Mouse (Mus musculus) left cerebral cortex, postnatal 4 days (tissue): ENCODE results near the gene Ccpg1. TPM values are rescaled to one million over a fixed set of nuclear protein-coding genes. Genes with fewer than 3 reads are reported as not detected.

ENCODE experiments used
- DNase-seq: peaks from one replicate; pipeline ENCODE4 v3.0.0-alpha.2; 2022
- intact Hi-C: fragments of 180-260 bp; cut with DNase I; formaldehyde crosslinking; loops from one replicate; pipeline ENCODE4 v1.15.1; 2025
- total RNA-seq, 2 experiments: library from RNA; stranded (reverse); gene quantifications; 2 replicates each; pipeline ENCODE4 v1.2.3; 2021

The Ccpg1 gene
- total RNA-seq, 2 experiments from 2014 or later: 64.3 to 67.5 TPM

GRCm38 (mm10) chr9:72991420-72991819 is 6.2 kb downstream of the Ccpg1 start:
- no peak for DNase-seq
- intact Hi-C loops: no loop called here

GRCm38 (mm10) chr9:72992576-72992975 is 7.3 kb downstream of the Ccpg1 start:
- intact Hi-C loops: no loop called here
- no peak for DNase-seq

- no peak for DNase-seq
- intact Hi-C loops: no loop called here
Measured at GRCm38 (mm10) chr9:72996167-72996566, 10.9 kb downstream of the Ccpg1 start.

- no peak for DNase-seq
- intact Hi-C loops: no loop called here
Measured at GRCm38 (mm10) chr9:72996806-72997205, 11.6 kb downstream of the Ccpg1 start.

- DNase-seq: no peak
- intact Hi-C loops: no loop called here
Measured at GRCm38 (mm10) chr9:73000487-73000886, 15.3 kb downstream of the Ccpg1 start.

- no peak for DNase-seq
- intact Hi-C loops: no loop called here
Measured at GRCm38 (mm10) chr9:73001314-73002011, 16.2 kb downstream of the Ccpg1 start.

- peak; percentile 7 for DNase-seq
- intact Hi-C loops: no loop called here
Measured at GRCm38 (mm10) chr9:73002177-73002576, 16.9 kb downstream of the Ccpg1 start.

- DNase-seq: no peak
- intact Hi-C loops: no loop called here
Measured at GRCm38 (mm10) chr9:73004076-73004475, 18.8 kb downstream of the Ccpg1 start.

- DNase-seq: no peak
Measured at GRCm38 (mm10) chr9:73005106-73005505, 19.9 kb downstream of the Ccpg1 start.

GRCm38 (mm10) chr9:73006175-73006574 is 20.9 kb downstream of the Ccpg1 start:
- intact Hi-C loops: no loop called here
- no peak for DNase-seq

More at GRCm38 (mm10) chr9:73005106-73005505, 19.9 kb downstream of the Ccpg1 start:
- intact Hi-C loops: no loop called here

GRCm38 (mm10) chr9:73008384-73008783 is 23.2 kb downstream of the Ccpg1 start:
- DNase-seq: no peak
- intact Hi-C loops: no loop called here

- intact Hi-C loops: no loop called here
- no peak for DNase-seq
Measured at GRCm38 (mm10) chr9:73012629-73013028, 27.4 kb downstream of the Ccpg1 start.

GRCm38 (mm10) chr9:73014724-73015123 is 29.5 kb downstream of the Ccpg1 start:
- no peak for DNase-seq
- intact Hi-C loops: no loop called here

GRCm38 (mm10) chr9:73019841-73020240 is 34.6 kb downstream of the Ccpg1 start:
- intact Hi-C loops: no loop called here
- DNase-seq: peak; percentile 11

- intact Hi-C loops: no loop called here
- DNase-seq: no peak
Measured at GRCm38 (mm10) chr9:73020566-73021097, 35.4 kb downstream of the Ccpg1 start.

GRCm38 (mm10) chr9:73025818-73026636 is 40.8 kb downstream of the Ccpg1 start:
- DNase-seq: peak; percentile 46
- intact Hi-C loops: no loop called here

GRCm38 (mm10) chr9:73030443-73030842 is 45.2 kb downstream of the Ccpg1 start:
- DNase-seq: no peak
- intact Hi-C loops: no loop called here

- intact Hi-C loops: no loop called here
- no peak for DNase-seq
Measured at GRCm38 (mm10) chr9:73031421-73031820, 46.2 kb downstream of the Ccpg1 start.

- no peak for DNase-seq
- intact Hi-C loops: no loop called here
Measured at GRCm38 (mm10) chr9:73033406-73033805, 48.2 kb downstream of the Ccpg1 start.

- intact Hi-C loops: no loop called here
- peak; percentile 94 for DNase-seq
Measured at GRCm38 (mm10) chr9:73039222-73039945, 54.2 kb downstream of the Ccpg1 start.

- no peak for DNase-seq
- intact Hi-C loops: no loop called here
Measured at GRCm38 (mm10) chr9:73040080-73040479, 54.9 kb downstream of the Ccpg1 start, which contains the start of gene Pigb. Gene Pigb, minus strand, starts transcription at chr9:73040378.
